Mouse (Mus musculus) liver, embryonic 14.5 days (tissue): ENCODE data around the gene Il17rc.

Experiments used
- CTCF ChIP-seq: IDR thresholded peaks from 2 replicates; pipeline ENCODE4 v1.5.1; 2016; ENCODE audit warnings: antibody characterized with exemption, low read depth, control low read depth
- EP300 ChIP-seq: IDR thresholded peaks from 2 replicates; pipeline ENCODE4 v1.6.1; 2016; ENCODE audit warnings: antibody characterized with exemption, low read depth

- TF ChIP-seq CTCF (no peak), EP300 (no peak)
Observed at GRCm38 (mm10) chr6:113438721-113439430, 32.4 kb upstream of the Il17rc start.
